ENCODE assay signal across 9 mouse cellular contexts in genomic region chr15:103382795-103383406, GRCm38 (mm10). TPM values are rescaled to one million over a fixed set of nuclear protein-coding genes. Genes with fewer than 3 reads are reported as not detected.
DNase-seq lines count a peak whose midpoint lies in the region; ATAC-seq and TF ChIP-seq lines count a peak whose summit lies in the region.
"Had no signal": no experiment of that assay in that cellular context is flagged by ENCODE, and none has a peak within 500 bp of the region (broad histone marks: within the 10 kb centered on the region; RNA-seq: fewer than 3 reads in every experiment).

No protein-coding gene starts in this region.

- H3K36me3 ChIP-seq in megakaryocyte, embryonic 14.5 days (replicated peaks; ENCODE audit: low read length), result no peaks in the 10 kb centered on the region
- no peaks in the 10 kb centered on the region for H3K36me3 ChIP-seq in heart, embryonic 10.5 days
- no peaks in the 10 kb centered on the region for H3K36me3 ChIP-seq in myocyte (ENCODE audit: control insufficient read depth, insufficient read depth)
- no peaks in the 10 kb centered on the region for H3K36me3 ChIP-seq in forebrain, embryonic 16.5 days (ENCODE audit: control insufficient read depth, insufficient read depth)
- H3K36me3 ChIP-seq in forebrain, embryonic 15.5 days, result no peaks in the 10 kb centered on the region

- no peak for ATAC-seq in megakaryocyte, adult 5-6 weeks (ENCODE audit: poor library complexity, severe bottlenecking)
- ATAC-seq in forebrain, embryonic 16.5 days, result no peak
- ATAC-seq in forebrain, embryonic 15.5 days (replicated peaks), result no peak

- no peak overlapping the region for H3K9ac ChIP-seq in forebrain, embryonic 16.5 days (replicated peaks; ENCODE audit: low read depth, low read length)
- H3K9ac ChIP-seq in forebrain, embryonic 15.5 days (replicated peaks), result no peak overlapping the region

- H3K4me3 ChIP-seq in megakaryocyte, embryonic 14.5 days (replicated peaks), result peak overlapping the region; percentile 38
- H3K4me3 ChIP-seq in heart, embryonic 10.5 days, result peak overlapping the region; percentile 24; the same call in 1 of the 2 replicates
- no peak overlapping the region for H3K4me3 ChIP-seq in myocyte
- H3K4me3 ChIP-seq in forebrain, embryonic 16.5 days (replicated peaks; ENCODE audit: low read length), result no peak overlapping the region
- no peak overlapping the region for H3K4me3 ChIP-seq in forebrain, embryonic 15.5 days

- H3K9me3 ChIP-seq in megakaryocyte, embryonic 14.5 days, result no peaks in the 10 kb centered on the region
- no peaks in the 10 kb centered on the region for H3K9me3 ChIP-seq in heart, embryonic 10.5 days
- no peaks in the 10 kb centered on the region for H3K9me3 ChIP-seq in forebrain, embryonic 16.5 days (ENCODE audit: control insufficient read depth, low read length)
- H3K9me3 ChIP-seq in forebrain, embryonic 15.5 days, result no peaks in the 10 kb centered on the region

- 42% methylated on average over 5 of the region's 5 CpGs for WGBS in heart, embryonic 10.5 days
- 39% methylated on average over 5 of the region's 5 CpGs for WGBS in forebrain, embryonic 16.5 days
- 38% methylated on average over 5 of the region's 5 CpGs for WGBS in forebrain, embryonic 15.5 days

- peak overlapping the region; percentile 72 for H3K4me2 ChIP-seq in myocyte (ENCODE audit: low read depth)
- no peak overlapping the region for H3K4me2 ChIP-seq in forebrain, embryonic 16.5 days (ENCODE audit: low read length)
- no peak overlapping the region for H3K4me2 ChIP-seq in forebrain, embryonic 15.5 days (replicated peaks)

- peaks cover 14% of the 10 kb centered on the region for H3K27me3 ChIP-seq in megakaryocyte, embryonic 14.5 days (replicated peaks)
- H3K27me3 ChIP-seq in heart, embryonic 10.5 days (ENCODE audit: insufficient read depth, poor library complexity, severe bottlenecking), result no peaks in the 10 kb centered on the region
- H3K27me3 ChIP-seq in myocyte (ENCODE audit: control insufficient read depth, insufficient read depth, insufficient read length), result no peaks in the 10 kb centered on the region
- no peaks in the 10 kb centered on the region for H3K27me3 ChIP-seq in forebrain, embryonic 16.5 days (replicated peaks; ENCODE audit: control insufficient read depth, insufficient read depth, low read length)
- no peaks in the 10 kb centered on the region for H3K27me3 ChIP-seq in forebrain, embryonic 15.5 days

- H3ac ChIP-seq in myocyte (ENCODE audit: control insufficient read depth, insufficient read length), result no peak overlapping the region

- peaks cover 71% of the 10 kb centered on the region for H3K4me1 ChIP-seq in megakaryocyte, embryonic 14.5 days
- H3K4me1 ChIP-seq in heart, embryonic 10.5 days, result peaks cover 36% of the 10 kb centered on the region
- no peaks in the 10 kb centered on the region; the same call in 1 of the 2 replicates for H3K4me1 ChIP-seq in forebrain, embryonic 16.5 days (replicated peaks; ENCODE audit: control insufficient read depth, insufficient read depth, low read length)
- no peaks in the 10 kb centered on the region for H3K4me1 ChIP-seq in forebrain, embryonic 15.5 days

- H3K79me2 ChIP-seq in myocyte (ENCODE audit: control insufficient read depth, insufficient read depth), result no peaks in the 10 kb centered on the region

- peak overlapping the region; percentile 71 for H3K27ac ChIP-seq in heart, embryonic 10.5 days
- H3K27ac ChIP-seq in forebrain, embryonic 16.5 days (ENCODE audit: low read length), result no peak overlapping the region
- no peak overlapping the region for H3K27ac ChIP-seq in forebrain, embryonic 15.5 days (replicated peaks)

- TF ChIP-seq POLR2A in myocyte (IDR thresholded peaks at IDR 0.05; ENCODE audit: insufficient read length, low read depth), result peak; percentile 34

- DNase-seq in heart, embryonic 10.5 days (ENCODE audit: low spot score), result no peak
- DNase-seq in kidney, postnatal 14 days, result peak; percentile 84
- DNase-seq in thymus, postnatal 0 days (ENCODE audit: low spot score), result no peak

TF ChIP-seq in myocyte, 11 proteins besides CTCF, POLR2A, EP300 and RAD21:
- TF ChIP-seq MAX (IDR thresholded peaks at IDR 0.05; ENCODE audit: low read depth) (no peak), USF1 (IDR thresholded peaks at IDR 0.05; ENCODE audit: low read depth) (no peak), TCF12 (IDR thresholded peaks at IDR 0.05; ENCODE audit: insufficient read depth, poor library complexity, severe bottlenecking) (no peak), REST (IDR thresholded peaks at IDR 0.05; ENCODE audit: insufficient read depth, insufficient read length) (no peak), MYOD1 (IDR thresholded peaks at IDR 0.05; ENCODE audit: control insufficient read depth in 1 of 3, insufficient read length in 2 of 3, low read depth in 2 of 3) (peak in 2 of 3 experiments; percentile 23 to 71), MYOG (IDR thresholded peaks at IDR 0.05; ENCODE audit: control insufficient read depth in 1 of 3, insufficient read depth in 1 of 3, insufficient read length in 2 of 3, low read depth in 2 of 3) (peak in 2 of 3 experiments; percentile 15 to 62), E2F4 (IDR thresholded peaks at IDR 0.05; ENCODE audit: insufficient read depth) (no peak), POLR2AphosphoS2 (IDR thresholded peaks at IDR 0.05; ENCODE audit: insufficient read length, low read depth) (peak; percentile 41)
TF ChIP-seq in myocyte: peak in this region for 3.

RNA-seq across cellular contexts. Expression of gene Itga5, which starts 16.3 kb away (rescaled TPM):
- 20.5 and 26.4 TPM in 2 replicates for polyA plus RNA-seq in megakaryocyte, embryonic 14.5 days (2012; ENCODE audit: insufficient read depth, low replicate concordance)
- total RNA-seq in megakaryocyte, adult 5-6 weeks (2015), result 18.4 and 21.4 TPM in 2 replicates
- total RNA-seq in megakaryocyte, adult 5-6 weeks (2017), result 8.3 and 9.5 TPM in 2 replicates
- 60.6 and 98.7 TPM in 2 replicates for polyA plus RNA-seq in heart, embryonic 10.5 days (2016; fragmentation: Nextera tagmentation; extraction: Ambion mirVana)
- polyA plus RNA-seq in myocyte (2012; fragmentation: generic; extraction: Trizol), result 162 TPM
- 6.7 and 7.9 TPM in 2 replicates for polyA plus RNA-seq in forebrain, embryonic 16.5 days (2015; fragmentation: Nextera tagmentation; extraction: Ambion mirVana)
- 5.7 and 7.2 TPM in 2 replicates for polyA plus RNA-seq in forebrain, embryonic 15.5 days (2015; fragmentation: Nextera tagmentation; extraction: Ambion mirVana)
- 9.6 and 10.5 TPM in 2 replicates for polyA plus RNA-seq in thymus, postnatal 0 days (2015; fragmentation: Nextera tagmentation; extraction: Ambion mirVana)

RNA-seq across cellular contexts. Expression of gene Zfp385a, which starts 43.0 kb away (rescaled TPM):
- 1,319 and 2,156 TPM in 2 replicates for polyA plus RNA-seq in megakaryocyte, embryonic 14.5 days (2012; ENCODE audit: insufficient read depth, low replicate concordance)
- 35.8 and 40.1 TPM in 2 replicates for total RNA-seq in megakaryocyte, adult 5-6 weeks (2015)
- 6.8 and 9.4 TPM in 2 replicates for total RNA-seq in megakaryocyte, adult 5-6 weeks (2017)
- 8.9 and 15.8 TPM in 2 replicates for polyA plus RNA-seq in heart, embryonic 10.5 days (2016; fragmentation: Nextera tagmentation; extraction: Ambion mirVana)
- polyA plus RNA-seq in myocyte (2012; fragmentation: generic; extraction: Trizol), result 35.6 TPM
- 12.2 and 13.1 TPM in 2 replicates for polyA plus RNA-seq in forebrain, embryonic 16.5 days (2015; fragmentation: Nextera tagmentation; extraction: Ambion mirVana)
- polyA plus RNA-seq in forebrain, embryonic 15.5 days (2015; fragmentation: Nextera tagmentation; extraction: Ambion mirVana), result 12.7 and 13.0 TPM in 2 replicates
- polyA plus RNA-seq in thymus, postnatal 0 days (2015; fragmentation: Nextera tagmentation; extraction: Ambion mirVana), result 5.0 and 6.0 TPM in 2 replicates

RNA-seq across cellular contexts. Expression of gene Gtsf1, which starts 47.4 kb away (rescaled TPM):
- polyA plus RNA-seq in megakaryocyte, embryonic 14.5 days (2012; ENCODE audit: insufficient read depth, low replicate concordance), result not detected in 2 replicates
- 4.4 and 6.8 TPM in 2 replicates for total RNA-seq in megakaryocyte, adult 5-6 weeks (2015)
- total RNA-seq in megakaryocyte, adult 5-6 weeks (2017), result 1.3 and 1.5 TPM in 2 replicates
- 3.9 and 21.8 TPM in 2 replicates for polyA plus RNA-seq in heart, embryonic 10.5 days (2016; fragmentation: Nextera tagmentation; extraction: Ambion mirVana)
- 0.71 TPM for polyA plus RNA-seq in myocyte (2012; fragmentation: generic; extraction: Trizol)
- not detected in 2 replicates for polyA plus RNA-seq in forebrain, embryonic 16.5 days (2015; fragmentation: Nextera tagmentation; extraction: Ambion mirVana)
- polyA plus RNA-seq in forebrain, embryonic 15.5 days (2015; fragmentation: Nextera tagmentation; extraction: Ambion mirVana), result not detected in 2 replicates
- polyA plus RNA-seq in thymus, postnatal 0 days (2015; fragmentation: Nextera tagmentation; extraction: Ambion mirVana), result 0.19 TPM in 1 of 2 replicates, not detected in the other
- polyA plus RNA-seq: spleen, adult 2 months had no signal

Comparison
In these comparisons a context has a peak if more than half of its experiments do, and no peak if none do; other contexts are left out.
1. H3K4me3 ChIP-seq: peak in megakaryocyte, embryonic 14.5 days (single experiment) and heart, embryonic 10.5 days (single experiment); none in myocyte (single experiment), forebrain, embryonic 16.5 days (single experiment) and forebrain, embryonic 15.5 days (single experiment).
2. RNA of gene Zfp385a, which starts 43.0 kb away (polyA plus RNA-seq): 1,319 to 2,156 TPM in megakaryocyte, embryonic 14.5 days; 35.6 TPM in myocyte (single experiment), 8.9 to 15.8 TPM in heart, embryonic 10.5 days, 12.7 to 13.0 TPM in forebrain, embryonic 15.5 days, 12.2 to 13.1 TPM in forebrain, embryonic 16.5 days and 5.0 to 6.0 TPM in thymus, postnatal 0 days; every median in the first group is over 10 times any median in the second.